Mouse (Mus musculus) bone marrow macrophage, adult 2 months (primary cell): ENCODE results near the gene Drc1.

Source experiments
- CTCF ChIP-seq: IDR thresholded peaks from 2 replicates; pipeline ENCODE4 v1.5.1; 2012; ENCODE audit warnings: low read depth, mild to moderate bottlenecking, low read length, moderate library complexity
- POLR2A ChIP-seq: IDR thresholded peaks from 2 replicates; pipeline ENCODE4 v1.6.1; 2012; ENCODE audit warnings: mild to moderate bottlenecking, low read depth, low read length, borderline replicate concordance

- TF ChIP-seq POLR2A (no peak), CTCF (no peak)
These were observed 108.6 kb downstream of the Drc1 start for GRCm38 (mm10) chr5:30389836-30390235.
